Mouse (Mus musculus) intestine, embryonic 14.5 days (tissue): ENCODE measurements around the gene Znhit1. TPM values are rescaled to one million over a fixed set of nuclear protein-coding genes. Genes with fewer than 3 reads are reported as not detected.

Experiments used
- ATAC-seq: fragments of 200-750 bp; cut with Nextera tagmentation; replicated peaks from 2 replicates; pipeline ENCODE4 v1.8.0; 2017; ENCODE audit warnings: low read depth, moderate number of reproducible peaks, moderate TSS enrichment, moderate library complexity; ENCODE audit not compliant: low FRiP score, low TSS enrichment
- DNase-seq: peaks from one replicate; pipeline ENCODE4 v3.0.0-alpha.2; 2018; ENCODE audit warnings: low spot score
- H3K27ac ChIP-seq: fragments of 300-500 bp; sonication (generic); 2 replicates; pipeline ENCODE4 v1.5.1; 2014; ENCODE audit warnings: low read depth, mild to moderate bottlenecking, control low read depth
- H3K27me3 ChIP-seq: fragments of 300-500 bp; sonication (generic); replicated peaks from 2 replicates; pipeline ENCODE4 v1.6.1; 2014; ENCODE audit warnings: low read length, control low read depth; ENCODE audit not compliant: control insufficient read depth, insufficient read depth
- H3K36me3 ChIP-seq: fragments of 300-500 bp; sonication (generic); 2 replicates; pipeline ENCODE4 v1.6.1; 2014; ENCODE audit warnings: low read length, control low read depth; ENCODE audit not compliant: control insufficient read depth, insufficient read depth
- H3K4me1 ChIP-seq: fragments of 300-500 bp; sonication (generic); replicated peaks from 2 replicates; pipeline ENCODE4 v1.6.1; 2014; ENCODE audit warnings: low read length, control low read depth, mixed read lengths; ENCODE audit not compliant: control insufficient read depth, insufficient read depth
- H3K4me2 ChIP-seq: fragments of 300-500 bp; sonication (generic); 2 replicates; pipeline ENCODE4 v1.6.1; 2014; ENCODE audit warnings: low read length
- H3K4me3 ChIP-seq: fragments of 300-500 bp; sonication (generic); 2 replicates; pipeline ENCODE4 v1.5.1; 2014; ENCODE audit warnings: low read depth, low read length, control low read depth, mixed read lengths
- H3K9ac ChIP-seq: fragments of 300-500 bp; sonication (generic); 2 replicates; pipeline ENCODE4 v1.6.1; 2014; ENCODE audit warnings: mild to moderate bottlenecking, low read length
- H3K9me3 ChIP-seq: fragments of 300-500 bp; sonication (generic); 2 replicates; pipeline ENCODE4 v1.6.1; 2016; ENCODE audit warnings: low read length, control low read depth; ENCODE audit not compliant: control insufficient read depth
- WGBS: fragments of 180-500 bp; shearing (Covaris S2); extraction: QIAGEN DNeasy Blood & Tissue Kit; methylation state at CpG from one replicate; pipeline ENCODE4 v1.1.7; 2014; 5-methylcytosine and 5-hydroxymethylcytosine counted together
- polyA plus RNA-seq: library from polyadenylated mRNA; unstranded; fragments of >200 nt; fragmentation: Nextera tagmentation; extraction: Ambion mirVana; gene quantifications from 2 replicates; pipeline ENCODE4 v1.2.1, GENCODE M21; 2014

The Znhit1 gene
- polyA plus RNA-seq, result 102 and 104 TPM in 2 replicates

- Histone ChIP-seq H3K4me3 (peak within 1 kb of the TSS; percentile 66), H3K9me3 (no peaks in the 10 kb centered on the region), H3K27me3 (no peaks in the 10 kb centered on the region), H3K4me1 (peaks cover 9% of the 10 kb centered on the region), H3K9ac (peak within 1 kb of the TSS; percentile 92), H3K4me2 (peak within 1 kb of the TSS; percentile 66), H3K36me3 (peaks cover 46% of the 10 kb centered on the region), H3K27ac (peak within 1 kb of the TSS; percentile 90)
- 1% methylated on average over 12 of the region's 12 CpGs for WGBS
- DNase-seq, result no peak
- no peak for ATAC-seq
These were observed at the start of gene Znhit1 for GRCm38 (mm10) chr5:136987934-136988271. TSS of gene Znhit1 (minus strand) at chr5:136988021.

GRCm38 (mm10) chr5:137036211-137036610, 48.4 kb upstream of the Znhit1 start:
- Histone ChIP-seq H3K36me3 (peaks cover 52% of the 10 kb centered on the region), H3K9ac (no peak overlapping the region), H3K4me2 (no peak overlapping the region), H3K4me1 (peaks cover 13% of the 10 kb centered on the region), H3K4me3 (no peak overlapping the region), H3K27ac (no peak overlapping the region), H3K9me3 (no peaks in the 10 kb centered on the region), H3K27me3 (peaks cover 12% of the 10 kb centered on the region)
- 83% methylated on average over 13 of the region's 13 CpGs for WGBS
- no peak for DNase-seq
- ATAC-seq, result no peak

GRCm38 (mm10) chr5:137032641-137033074, 44.8 kb upstream of the Znhit1 start:
- Histone ChIP-seq H3K9me3 (no peaks in the 10 kb centered on the region), H3K4me2 (peak overlapping the region; percentile 98), H3K36me3 (peaks cover 25% of the 10 kb centered on the region), H3K27ac (no peak overlapping the region), H3K4me1 (peaks cover 22% of the 10 kb centered on the region), H3K27me3 (peaks cover 46% of the 10 kb centered on the region), H3K4me3 (peak overlapping the region; percentile 40), H3K9ac (peak overlapping the region; percentile 13; the same call in 1 of the 2 replicates)
- ATAC-seq, result peak; percentile 77
- DNase-seq, result peak; percentile 95
- WGBS, result under 1% methylated on average over 49 of the region's 49 CpGs

- peak overlapping the region; percentile 98 for H3K4me2 ChIP-seq
- no peak overlapping the region; the same call in 1 of the 2 replicates for H3K9ac ChIP-seq
- H3K4me1 ChIP-seq, result peaks cover 22% of the 10 kb centered on the region
- under 1% methylated on average over 33 of the region's 33 CpGs for WGBS
- DNase-seq (no peak), ATAC-seq (no peak)
- peaks cover 18% of the 10 kb centered on the region for H3K36me3 ChIP-seq
- no peak overlapping the region for H3K27ac ChIP-seq
- no peaks in the 10 kb centered on the region for H3K9me3 ChIP-seq
- H3K27me3 ChIP-seq, result peaks cover 50% of the 10 kb centered on the region
- H3K4me3 ChIP-seq, result peak overlapping the region; percentile 40
These were observed 44.2 kb upstream of the Znhit1 start for GRCm38 (mm10) chr5:137032033-137032421.

GRCm38 (mm10) chr5:137031076-137032032, 43.5 kb upstream of the Znhit1 start:
- Histone ChIP-seq H3K27ac (no peak overlapping the region), H3K4me3 (peak overlapping the region; percentile 40), H3K9ac (no peak overlapping the region), H3K4me2 (peak overlapping the region; percentile 98), H3K9me3 (no peaks in the 10 kb centered on the region), H3K36me3 (peaks cover 12% of the 10 kb centered on the region), H3K27me3 (peaks cover 57% of the 10 kb centered on the region), H3K4me1 (peaks cover 22% of the 10 kb centered on the region)
- ATAC-seq (no peak), DNase-seq (peak; percentile 74)
- under 1% methylated on average over 78 of the region's 78 CpGs for WGBS

- no peak overlapping the region for H3K4me3 ChIP-seq
- peaks cover 66% of the 10 kb centered on the region for H3K27me3 ChIP-seq
- ATAC-seq (no peak; the same call in 1 of the 2 replicates), DNase-seq (no peak)
- H3K36me3 ChIP-seq, result peaks cover 4% of the 10 kb centered on the region; the same call in 1 of the 2 replicates
- H3K4me2 ChIP-seq, result peak overlapping the region; percentile 49; the same call in 1 of the 2 replicates
- no peak overlapping the region for H3K9ac ChIP-seq
- H3K4me1 ChIP-seq, result peaks cover 22% of the 10 kb centered on the region
- H3K27ac ChIP-seq, result no peak overlapping the region
- 11% methylated on average over 22 of the region's 22 CpGs for WGBS
- no peaks in the 10 kb centered on the region for H3K9me3 ChIP-seq
These were observed 42.6 kb upstream of the Znhit1 start for GRCm38 (mm10) chr5:137030416-137030810.

DNA sequence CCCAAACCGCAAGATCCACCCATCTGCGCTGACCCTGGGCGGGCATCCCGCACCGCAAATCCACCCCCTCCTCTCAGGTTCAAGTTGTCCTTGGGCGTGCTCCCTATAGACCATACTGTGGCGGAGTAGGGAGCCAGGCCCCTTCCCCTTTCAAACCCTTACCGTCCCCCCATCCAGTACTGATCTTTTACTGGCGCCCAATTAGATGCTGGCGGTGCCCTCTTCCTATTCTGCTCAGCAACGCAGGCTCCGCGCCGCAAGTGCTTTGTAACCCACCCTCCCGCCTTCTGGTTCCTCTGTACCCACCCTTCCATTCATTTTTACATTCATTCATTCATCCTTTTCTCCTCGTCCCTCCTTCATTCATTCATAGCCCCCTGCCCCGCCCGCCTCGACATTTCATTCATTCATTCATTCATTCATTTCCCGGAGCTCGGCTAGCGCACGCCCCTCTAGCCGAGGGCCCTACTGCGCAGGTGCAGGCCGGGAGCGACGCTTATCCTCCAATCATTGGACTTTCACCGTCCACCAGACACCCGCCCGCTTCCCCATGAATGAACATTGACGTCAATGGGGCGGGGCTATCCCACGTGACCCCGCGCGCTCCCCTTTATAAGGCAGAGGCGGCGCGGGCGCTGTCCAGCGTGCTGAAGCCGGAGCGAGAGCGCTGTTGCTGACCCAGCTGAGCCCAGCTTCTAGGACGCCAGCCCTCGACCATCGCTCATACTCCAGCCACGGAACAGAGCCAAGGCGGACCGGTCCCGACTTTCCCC, 42.0 kb upstream of the Znhit1 start:
- peak; percentile 100 for DNase-seq
- H3K9me3 ChIP-seq, result no peaks in the 10 kb centered on the region
- H3K9ac ChIP-seq, result no peak overlapping the region
- H3K4me3 ChIP-seq, result peak overlapping the region; percentile 34
- H3K27me3 ChIP-seq, result peaks cover 72% of the 10 kb centered on the region
- H3K27ac ChIP-seq, result no peak overlapping the region
- no peaks in the 10 kb centered on the region for H3K36me3 ChIP-seq
- under 1% methylated on average over 52 of the region's 52 CpGs for WGBS
- peak overlapping the region; percentile 49 for H3K4me2 ChIP-seq
- ATAC-seq, result peak; percentile 66
- H3K4me1 ChIP-seq, result peaks cover 22% of the 10 kb centered on the region

DNA sequence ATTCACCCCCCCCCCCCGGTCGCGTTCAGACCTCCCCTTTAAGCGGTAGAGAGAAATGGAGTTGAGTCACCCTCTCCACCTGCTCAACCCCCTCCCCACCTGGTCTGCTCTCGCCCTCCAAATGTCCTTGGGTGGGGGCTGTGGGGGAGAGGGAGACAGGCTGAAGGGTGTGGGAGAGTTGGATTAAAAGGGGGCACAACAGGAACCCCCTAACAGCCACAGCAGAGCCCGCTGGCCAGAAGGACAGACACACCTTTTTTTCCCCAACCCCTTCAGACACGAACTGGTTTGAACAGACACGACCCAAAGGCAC, 41.4 kb upstream of the Znhit1 start:
- Histone ChIP-seq H3K9me3 (no peaks in the 10 kb centered on the region), H3K4me1 (peaks cover 22% of the 10 kb centered on the region), H3K9ac (no peak overlapping the region), H3K4me2 (peak overlapping the region; percentile 49), H3K36me3 (no peaks in the 10 kb centered on the region), H3K27me3 (peaks cover 78% of the 10 kb centered on the region), H3K4me3 (0 out of 2 replicates have a peak overlapping the region, but pooled peaks have one; percentile 34), H3K27ac (no peak overlapping the region)
- DNase-seq, result no peak
- WGBS, result 2% methylated on average over 8 of the region's 8 CpGs
- no peak for ATAC-seq
